Mouse (Mus musculus): ENCODE measurements at regions not wholly inside any gene's neighbourhood (a gene's known extent, or its start where the extent isn't known, plus 50 kb on each side); places are given as distances from the start of the nearest gene placed in this dataset.
"Not testable (repeated sequence)": the region's sequence is repeated elsewhere in the genome, so short reads cannot be mapped to it uniquely, and the experiment has no call there.

DNA sequence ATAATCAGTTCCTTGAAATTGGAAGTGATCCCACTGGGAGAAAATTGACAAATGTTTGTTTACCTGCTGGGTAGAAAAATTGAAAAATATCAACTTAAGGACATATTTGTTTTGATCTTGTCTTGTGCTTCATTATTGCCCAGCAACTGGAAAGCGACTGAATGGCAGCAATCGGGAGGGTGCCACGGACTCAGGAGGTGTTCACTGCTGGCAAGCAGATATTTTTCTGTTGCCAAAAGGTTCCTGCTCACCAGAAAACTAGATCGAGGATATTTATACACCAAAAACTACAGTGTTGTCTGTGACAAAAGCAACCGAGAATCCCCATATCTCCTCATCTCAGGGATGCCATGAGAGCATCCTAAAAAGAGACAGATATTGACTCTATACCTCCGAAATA is 71.4 kb downstream of the Gm21833 start:
- DNase-seq (ENCODE audit: low spot score in 2 of 2): no peak

GRCm38 (mm10) chr16:82920533-82920932 is 92.4 kb downstream of the Gm21833 start:
- no peak for DNase-seq (ENCODE audit: low spot score in 2 of 2)

- not testable (repeated sequence) for DNase-seq (ENCODE audit: low spot score in 2 of 2)
Measured at GRCm38 (mm10) chr16:82958951-82959350, 130.8 kb downstream of the Gm21833 start.

DNA sequence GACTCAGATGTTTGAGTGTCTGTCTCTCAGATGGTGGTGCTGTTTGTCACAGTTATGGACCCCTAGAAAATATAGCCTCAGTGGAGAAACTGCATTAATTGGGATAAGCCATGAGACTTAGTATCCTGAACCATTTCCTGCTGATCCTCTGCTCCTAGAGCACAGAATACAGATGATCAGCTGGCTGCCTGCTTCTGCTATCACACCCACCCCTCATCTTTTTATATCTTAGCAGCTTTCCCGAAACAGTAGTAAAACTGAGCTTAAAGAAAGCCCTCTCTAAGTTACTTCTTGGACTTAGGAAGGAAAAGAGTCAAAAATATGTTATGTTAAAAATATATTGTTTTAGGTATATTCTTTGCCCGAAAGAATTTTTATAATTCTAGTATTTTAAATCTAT is 163.5 kb downstream of the Gm21833 start:
- DNase-seq (ENCODE audit: low spot score in 2 of 2): peak in 1 of 2 experiments; percentile 16

DNA sequence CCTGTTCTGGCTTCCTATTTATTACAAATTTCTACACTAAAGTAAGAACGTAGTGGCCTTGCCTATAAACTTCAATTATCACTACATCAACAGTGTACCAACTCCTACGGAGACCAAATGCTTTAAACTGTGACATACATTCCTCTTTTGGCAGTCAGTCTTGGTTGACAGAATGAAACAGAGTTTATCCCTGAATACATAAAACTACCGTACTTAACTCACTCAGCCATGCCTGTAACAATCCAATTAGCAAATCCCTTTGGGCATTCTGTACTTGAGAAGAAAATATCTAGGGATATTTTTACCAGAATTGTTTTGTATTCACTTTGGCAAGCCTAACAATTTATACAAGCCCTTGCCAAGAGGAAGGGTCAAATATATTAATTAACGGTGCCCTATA is 169.7 kb downstream of the Gm21833 start:
- DNase-seq (ENCODE audit: low spot score in 2 of 2): no peak

GRCm38 (mm10) chr16:83021311-83021710 is 193.1 kb downstream of the Gm21833 start:
- DNase-seq (ENCODE audit: low spot score in 2 of 2): no peak

DNA sequence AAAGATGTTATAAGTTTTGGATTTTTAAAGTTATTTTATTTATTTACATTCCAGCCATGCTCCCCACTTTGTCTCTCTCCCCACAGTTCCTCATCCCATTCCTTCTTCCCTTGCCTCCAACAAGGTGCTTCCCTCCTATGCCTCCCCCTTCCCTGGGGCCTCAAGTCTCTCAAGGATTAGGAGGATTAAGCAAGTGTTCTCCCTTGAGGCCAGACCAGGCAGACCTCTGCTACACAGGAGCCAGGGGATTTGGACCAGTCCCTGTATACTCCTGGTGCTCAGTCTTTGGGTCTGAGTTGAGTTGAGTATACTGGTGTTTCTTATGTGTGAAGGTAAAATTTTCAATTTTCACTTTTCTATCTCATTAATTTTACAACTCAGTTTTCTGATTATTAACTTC is 235.2 kb downstream of the Gm21833 start:
- DNase-seq (ENCODE audit: low spot score in 2 of 2): no peak

DNA sequence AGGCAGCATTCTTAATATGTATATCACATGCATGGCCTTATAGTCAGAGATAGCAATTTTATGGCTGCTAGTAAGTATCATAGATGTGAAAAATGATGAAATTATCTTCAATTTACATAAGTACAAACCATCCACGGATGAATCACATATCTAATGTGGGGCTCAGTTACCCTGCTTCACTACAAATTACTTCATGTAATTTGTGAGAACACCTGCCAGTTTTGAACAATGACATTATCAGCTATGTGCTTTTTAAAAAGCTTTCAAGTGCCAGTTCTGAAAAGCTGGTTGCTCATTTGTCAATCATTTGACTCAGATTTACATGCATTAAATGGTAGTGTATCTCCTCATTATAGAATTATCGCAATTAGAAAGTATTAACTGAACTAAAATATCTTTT is 243.3 kb downstream of the Gm21833 start:
- no peak for DNase-seq (ENCODE audit: low spot score in 2 of 2)

DNA sequence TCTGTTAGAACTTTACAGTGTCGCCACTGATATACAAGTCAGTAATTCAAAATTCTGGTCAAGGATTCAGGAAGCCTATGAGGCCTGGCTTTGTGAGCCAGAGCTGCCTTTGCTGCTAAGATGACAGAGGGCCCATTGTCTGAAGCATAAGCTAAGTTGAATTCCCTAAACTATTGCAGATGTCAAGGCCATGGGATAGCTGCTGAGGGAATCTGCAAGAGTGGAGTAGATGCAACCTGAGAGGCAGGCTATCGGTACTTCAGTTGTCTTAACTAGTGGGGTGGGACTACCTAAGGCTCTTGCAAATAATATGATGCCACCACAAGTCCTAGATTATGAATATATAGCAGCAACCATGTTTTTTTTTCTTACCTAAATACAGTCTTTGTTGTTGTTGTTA is 263.9 kb downstream of the Gm21833 start:
- no peak for DNase-seq (ENCODE audit: low spot score in 2 of 2)

- peak; percentile 6 to 35 for DNase-seq (ENCODE audit: low spot score in 2 of 2)
Measured at GRCm38 (mm10) chr16:83111128-83111527, 282.9 kb downstream of the Gm21833 start.

DNA sequence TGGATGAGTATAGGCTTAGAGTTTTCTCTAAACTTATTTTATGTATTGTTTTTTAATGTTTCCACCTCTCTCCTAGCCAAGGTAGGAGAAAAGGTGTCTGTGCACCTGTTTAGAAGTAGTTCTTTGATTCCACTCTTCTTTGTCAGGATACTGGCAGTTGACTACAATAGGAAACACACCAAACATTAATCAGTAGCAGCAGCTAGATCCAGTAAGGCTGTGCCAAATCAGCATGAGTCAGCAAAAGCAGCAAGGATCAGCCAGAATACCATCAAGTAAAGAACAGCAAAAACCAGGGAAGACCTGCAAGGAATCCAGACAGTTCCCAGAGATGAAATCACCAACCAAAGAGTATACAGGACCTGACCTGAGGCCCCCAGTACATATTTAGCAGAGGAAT is 303.7 kb downstream of the Gm21833 start:
- no peak for DNase-seq (ENCODE audit: low spot score in 2 of 2)

DNA sequence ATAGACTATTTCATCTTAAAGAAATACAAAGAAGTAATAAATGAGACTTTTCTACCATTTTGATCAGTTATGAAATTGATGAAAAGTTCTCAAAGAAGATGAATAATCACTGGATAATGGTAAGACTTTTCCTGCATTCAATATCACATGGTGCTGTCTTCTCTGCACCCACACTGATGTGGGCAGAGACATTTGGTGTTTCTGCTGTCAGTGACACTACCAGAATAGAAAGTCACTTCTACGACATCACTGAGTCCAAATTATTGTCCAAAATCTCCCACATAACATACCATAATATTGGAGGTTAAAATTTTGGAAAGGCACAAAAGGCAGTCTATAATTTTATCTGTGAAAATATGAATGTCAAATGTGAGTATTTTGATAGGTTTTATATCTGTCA is 344.8 kb downstream of the Gm21833 start:
- DNase-seq (ENCODE audit: low spot score in 2 of 2): peak in 1 of 2 experiments; percentile 9

DNA sequence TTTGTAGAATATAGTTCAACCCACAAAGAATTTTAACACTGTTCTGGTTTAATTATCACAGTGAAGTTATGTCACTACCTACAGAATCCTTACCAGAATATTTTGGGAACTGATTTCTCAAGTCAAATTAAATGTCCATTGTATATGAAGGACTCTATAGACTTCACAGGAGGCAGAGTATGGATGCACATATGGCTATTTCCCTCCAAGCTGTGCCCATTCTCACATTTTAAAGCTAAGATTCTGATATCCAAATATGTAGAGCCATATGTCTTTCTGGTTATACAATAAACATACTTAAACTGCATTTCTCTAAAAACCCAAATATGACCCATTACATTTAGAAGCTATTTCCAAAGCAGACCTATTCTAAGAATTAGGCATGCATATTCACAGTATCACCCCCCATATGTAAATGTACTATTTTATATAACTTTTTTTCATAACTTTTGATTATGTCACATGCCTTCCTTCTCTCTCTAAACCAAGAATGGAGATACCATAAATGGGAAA is 365.3 kb downstream of the Gm21833 start:
- peak; percentile 9 to 50 for DNase-seq (ENCODE audit: low spot score in 2 of 2)

DNA sequence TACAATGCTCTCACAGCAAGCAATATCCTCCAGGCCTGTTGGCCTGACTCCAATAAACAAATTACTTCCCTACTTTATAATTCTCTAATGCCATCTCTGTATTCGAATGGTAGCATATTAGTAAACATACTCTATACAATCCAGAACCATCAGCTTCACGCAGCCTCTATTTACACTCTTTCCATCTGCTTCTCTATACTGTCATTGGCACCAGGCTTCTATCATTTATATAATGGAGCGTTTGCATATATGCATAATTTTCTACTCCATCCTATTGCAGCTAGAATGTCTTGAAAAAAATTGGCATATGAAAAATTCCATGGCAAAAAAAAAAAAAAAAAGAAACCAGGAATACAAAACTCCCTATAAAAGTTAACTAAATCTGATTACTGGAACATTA is 369.6 kb downstream of the Gm21833 start:
- no peak for DNase-seq (ENCODE audit: low spot score in 2 of 2)
